Mouse (Mus musculus) kidney, embryonic 16.5 days (tissue): ENCODE results near the gene Zbtb21. TPM values are rescaled to one million over a fixed set of nuclear protein-coding genes. Genes with fewer than 3 reads are reported as not detected.

Source experiments
- ATAC-seq: fragments of 200-750 bp; cut with Nextera tagmentation; 2 replicates; pipeline ENCODE4 v1.8.0; 2017; ENCODE audit warnings: moderate TSS enrichment; ENCODE audit not compliant: low FRiP score, low TSS enrichment
- H3K27ac ChIP-seq: fragments of 300-500 bp; sonication (generic); 2 replicates; pipeline ENCODE4 v1.5.1; 2014; ENCODE audit warnings: low read length
- H3K27me3 ChIP-seq: fragments of 300-500 bp; sonication (generic); 2 replicates; pipeline ENCODE4 v1.6.1; 2014; ENCODE audit warnings: low read length, control low read depth, mixed read lengths; ENCODE audit not compliant: insufficient read depth
- H3K36me3 ChIP-seq: fragments of 300-500 bp; sonication (generic); 2 replicates; pipeline ENCODE4 v1.6.1; 2014; ENCODE audit warnings: low read length, control low read depth, mixed read lengths; ENCODE audit not compliant: insufficient read depth
- H3K4me1 ChIP-seq: fragments of 300-500 bp; sonication (generic); 2 replicates; pipeline ENCODE4 v1.6.1; 2014; ENCODE audit warnings: low read length, control low read depth, mixed read lengths; ENCODE audit not compliant: insufficient read depth
- H3K4me2 ChIP-seq: fragments of 300-500 bp; sonication (generic); replicated peaks from 2 replicates; pipeline ENCODE4 v1.6.1; 2014; ENCODE audit warnings: low read depth, low read length
- H3K4me3 ChIP-seq: fragments of 300-500 bp; sonication (generic); 2 replicates; pipeline ENCODE4 v1.5.1; 2014; ENCODE audit warnings: mild to moderate bottlenecking, low read length
- H3K9ac ChIP-seq: fragments of 300-500 bp; sonication (generic); replicated peaks from 2 replicates; pipeline ENCODE4 v1.6.1; 2014; ENCODE audit warnings: low read length
- H3K9me3 ChIP-seq: fragments of 300-500 bp; sonication (generic); 2 replicates; pipeline ENCODE4 v1.6.1; 2016; ENCODE audit warnings: low read length, control low read depth
- WGBS: fragments of 180-500 bp; shearing (Covaris S2); extraction: QIAGEN DNeasy Blood & Tissue Kit; methylation state at CpG from one replicate; pipeline ENCODE4 v1.1.7; 2014; 5-methylcytosine and 5-hydroxymethylcytosine counted together
- polyA plus RNA-seq: library from polyadenylated mRNA; unstranded; fragments of >200 nt; fragmentation: Nextera tagmentation; extraction: Ambion mirVana; gene quantifications from 2 replicates; pipeline ENCODE4 v1.2.1, GENCODE M21; 2015

Zbtb21 gene
- polyA plus RNA-seq, 1 experiment from 2014 or later: 14.0 TPM

DNA sequence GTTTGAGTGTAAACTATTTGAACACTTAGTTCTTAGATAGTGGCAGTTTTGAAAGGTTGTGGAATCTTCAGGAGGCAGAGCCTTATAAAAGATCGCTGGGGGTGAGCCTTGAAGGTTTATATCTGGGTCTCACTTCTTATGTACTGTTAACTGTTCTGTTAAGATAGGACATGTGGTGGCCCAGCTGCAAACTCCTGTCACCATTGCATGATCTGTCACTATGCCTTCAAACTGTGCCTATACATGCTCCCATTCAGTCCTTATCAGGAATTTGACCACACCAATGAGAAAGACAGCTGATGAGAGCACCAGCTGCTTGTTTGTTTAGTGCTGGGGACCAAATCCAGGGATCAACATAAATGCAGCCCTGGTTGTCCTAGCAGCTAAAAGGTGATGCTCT is 14.9 kb upstream of the Zbtb21 start:
- WGBS: 68% methylated on average over 1 of the region's 1 CpGs
- no peaks in the 10 kb centered on the region for H3K36me3 ChIP-seq
- no peak overlapping the region for H3K9ac ChIP-seq
- H3K27ac ChIP-seq: no peak overlapping the region
- no peaks in the 10 kb centered on the region for H3K9me3 ChIP-seq
- H3K4me1 ChIP-seq: no peaks in the 10 kb centered on the region
- ATAC-seq: no peak
- no peak overlapping the region for H3K4me3 ChIP-seq
- no peak overlapping the region for H3K4me2 ChIP-seq
- no peaks in the 10 kb centered on the region for H3K27me3 ChIP-seq

DNA sequence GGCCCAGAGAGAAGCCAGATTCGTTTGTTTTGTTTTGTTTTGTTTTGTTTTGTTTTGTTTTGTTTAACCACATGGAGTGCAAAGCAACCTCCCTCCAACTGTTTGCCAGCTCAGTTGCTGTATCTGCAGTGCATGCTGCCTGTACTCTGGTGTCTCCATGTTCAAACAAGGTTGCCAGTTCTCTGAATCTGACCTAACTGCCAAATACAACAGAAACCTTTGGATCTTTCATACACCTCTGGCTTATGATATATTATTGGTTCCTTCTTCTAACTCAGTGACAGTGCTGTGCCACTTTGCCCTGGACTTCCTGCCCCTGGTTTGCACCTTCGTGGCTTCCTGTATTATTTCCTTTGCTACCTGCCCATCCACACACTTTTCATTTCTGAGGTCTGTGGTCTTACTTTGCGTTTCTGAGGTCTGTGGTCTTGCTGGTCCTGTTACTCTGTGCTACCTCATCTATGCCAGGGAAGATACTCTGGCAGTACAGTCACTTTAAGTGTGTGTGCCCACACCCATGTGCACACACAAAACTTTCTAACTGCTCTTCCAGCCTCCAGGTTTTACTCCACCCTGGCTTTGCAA is 1.6 kb upstream of the Zbtb21 start:
- Histone ChIP-seq H3K36me3 (no peaks in the 10 kb centered on the region), H3K27ac (no peak overlapping the region), H3K4me3 (no peak overlapping the region), H3K4me2 (no peak overlapping the region), H3K9ac (no peak overlapping the region), H3K27me3 (no peaks in the 10 kb centered on the region), H3K9me3 (no peaks in the 10 kb centered on the region), H3K4me1 (peaks cover 3% of the 10 kb centered on the region; the same call in 1 of the 2 replicates)
- WGBS: 79% methylated on average over 3 of the region's 3 CpGs
- ATAC-seq: no peak

DNA sequence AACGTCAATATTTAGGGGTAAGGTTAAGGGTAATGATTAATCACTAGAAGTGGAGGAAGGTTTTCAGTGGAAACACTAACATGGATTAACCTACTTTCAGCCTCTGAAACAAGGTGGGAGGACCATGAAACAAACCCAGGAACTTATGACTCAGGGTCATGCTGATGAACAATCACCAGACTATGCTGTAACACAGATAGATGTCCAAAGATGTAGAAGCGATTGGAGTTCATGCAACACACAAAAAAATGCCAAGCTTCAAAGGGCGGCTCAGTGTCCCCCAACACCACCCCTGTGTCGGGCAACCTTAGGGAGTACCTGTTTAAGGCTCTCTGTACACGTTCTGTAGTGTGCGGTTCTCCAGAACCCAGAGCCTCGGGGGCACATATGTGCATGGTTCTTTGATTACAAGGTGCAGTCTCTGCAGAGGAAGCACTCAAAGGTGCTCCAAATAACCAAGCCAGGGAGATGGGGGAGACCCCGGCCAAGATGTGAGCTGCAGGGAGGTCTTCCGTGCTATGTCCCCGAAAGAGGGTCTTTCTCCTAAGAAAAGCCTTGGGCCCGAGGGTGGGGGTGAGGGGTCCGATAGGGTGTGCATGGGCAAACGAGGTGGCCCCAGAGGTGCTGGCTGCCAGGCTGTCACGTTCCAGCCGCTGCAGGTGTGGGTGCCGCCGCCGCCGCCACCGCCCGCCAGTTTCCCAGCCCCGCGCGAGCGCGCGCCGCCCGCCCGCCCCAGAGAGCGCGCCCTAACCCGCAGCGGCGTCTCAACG is 856 bp downstream of the Zbtb21 start:
- peak overlapping the region; percentile 91 for H3K4me3 ChIP-seq
- peaks cover 2% of the 10 kb centered on the region for H3K36me3 ChIP-seq
- no peaks in the 10 kb centered on the region for H3K9me3 ChIP-seq
- peak; percentile 4; the same call in 1 of the 2 replicates for ATAC-seq
- H3K27me3 ChIP-seq: no peaks in the 10 kb centered on the region
- 5% methylated on average over 33 of the region's 36 CpGs for WGBS
- peak overlapping the region; percentile 99 for H3K27ac ChIP-seq
- H3K4me1 ChIP-seq: peaks cover 3% of the 10 kb centered on the region; the same call in 1 of the 2 replicates
- H3K4me2 ChIP-seq: peak overlapping the region; percentile 84
- peak overlapping the region; percentile 93 for H3K9ac ChIP-seq

DNA sequence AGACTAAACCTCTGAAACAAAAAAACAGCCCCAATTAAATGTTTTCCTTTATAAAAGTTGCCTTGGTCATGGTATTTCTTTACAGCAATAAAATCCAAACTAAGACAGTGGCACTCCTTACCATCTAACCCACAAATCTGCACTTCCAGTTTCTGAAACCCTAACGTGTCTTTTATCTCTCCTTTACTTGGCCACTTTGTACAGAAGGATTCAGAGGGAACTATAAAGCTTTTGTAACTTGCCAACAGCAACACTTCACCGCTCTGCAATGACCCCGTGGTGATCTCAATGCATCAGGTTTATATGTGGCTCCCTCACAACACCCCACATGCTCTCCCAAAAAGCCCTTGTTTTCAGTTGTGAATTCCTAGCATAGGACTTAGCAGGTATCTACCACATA is 2.1 kb downstream of the Zbtb21 start:
- Histone ChIP-seq H3K4me3 (no peak overlapping the region), H3K27ac (no peak overlapping the region), H3K36me3 (peaks cover 11% of the 10 kb centered on the region), H3K4me2 (no peak overlapping the region), H3K9ac (no peak overlapping the region), H3K27me3 (no peaks in the 10 kb centered on the region), H3K9me3 (no peaks in the 10 kb centered on the region), H3K4me1 (peaks cover 3% of the 10 kb centered on the region; the same call in 1 of the 2 replicates)
- ATAC-seq: no peak
- WGBS: 91% methylated on average over 3 of the region's 3 CpGs

DNA sequence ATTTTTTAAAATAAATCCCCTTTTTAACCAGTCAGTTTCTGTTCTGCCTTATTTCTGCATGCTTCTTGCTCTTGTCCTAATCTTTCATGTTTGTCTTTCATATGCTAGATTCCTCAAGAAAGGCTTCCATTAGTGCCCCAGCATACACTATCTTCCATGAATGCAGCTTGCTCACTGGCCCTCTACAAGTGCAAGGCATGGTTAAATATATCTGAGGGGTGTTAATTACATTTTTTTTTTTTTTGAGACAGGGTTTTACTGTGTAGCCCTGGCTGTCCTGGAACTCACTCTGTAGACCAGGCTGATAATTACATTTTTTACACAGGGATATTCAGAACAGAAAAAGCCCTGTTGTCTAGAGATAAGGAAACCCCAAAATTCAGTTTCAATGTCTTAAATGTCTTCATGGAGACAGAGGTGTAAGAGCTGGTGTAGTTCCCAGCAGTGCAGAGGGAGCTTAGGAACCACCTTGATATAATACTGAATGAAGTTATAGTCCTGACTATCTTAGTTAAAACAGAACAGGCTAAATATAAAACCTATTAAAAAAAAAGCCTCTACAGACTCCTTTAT is 3.9 kb downstream of the Zbtb21 start:
- Histone ChIP-seq H3K9me3 (no peaks in the 10 kb centered on the region), H3K4me2 (no peak overlapping the region), H3K4me1 (peaks cover 3% of the 10 kb centered on the region; the same call in 1 of the 2 replicates), H3K9ac (no peak overlapping the region), H3K4me3 (no peak overlapping the region), H3K27ac (no peak overlapping the region), H3K36me3 (peaks cover 22% of the 10 kb centered on the region), H3K27me3 (no peaks in the 10 kb centered on the region)
- ATAC-seq: no peak

DNA sequence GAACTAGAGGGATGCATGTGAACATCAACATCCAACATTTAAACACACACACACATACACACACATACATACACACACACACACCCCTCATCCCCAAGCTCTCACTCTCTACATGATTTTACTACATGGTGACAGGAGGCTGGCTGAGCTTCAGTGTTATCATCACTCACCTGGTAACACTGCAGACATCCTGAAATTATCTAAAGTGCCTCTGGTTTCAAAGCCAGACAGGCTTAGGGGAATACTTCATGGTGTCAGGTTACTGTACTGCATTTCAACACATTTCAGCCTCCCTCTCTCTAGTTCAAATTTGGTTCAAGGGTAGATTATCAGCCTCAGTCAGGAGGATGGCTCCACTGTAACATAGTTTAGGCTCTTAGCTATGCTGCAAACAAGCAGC is 4.8 kb downstream of the Zbtb21 start:
- Histone ChIP-seq H3K4me1 (peaks cover 3% of the 10 kb centered on the region; the same call in 1 of the 2 replicates), H3K36me3 (peaks cover 25% of the 10 kb centered on the region), H3K27ac (no peak overlapping the region), H3K27me3 (no peaks in the 10 kb centered on the region), H3K9me3 (no peaks in the 10 kb centered on the region), H3K4me2 (no peak overlapping the region), H3K9ac (no peak overlapping the region), H3K4me3 (no peak overlapping the region)
- no peak for ATAC-seq

DNA sequence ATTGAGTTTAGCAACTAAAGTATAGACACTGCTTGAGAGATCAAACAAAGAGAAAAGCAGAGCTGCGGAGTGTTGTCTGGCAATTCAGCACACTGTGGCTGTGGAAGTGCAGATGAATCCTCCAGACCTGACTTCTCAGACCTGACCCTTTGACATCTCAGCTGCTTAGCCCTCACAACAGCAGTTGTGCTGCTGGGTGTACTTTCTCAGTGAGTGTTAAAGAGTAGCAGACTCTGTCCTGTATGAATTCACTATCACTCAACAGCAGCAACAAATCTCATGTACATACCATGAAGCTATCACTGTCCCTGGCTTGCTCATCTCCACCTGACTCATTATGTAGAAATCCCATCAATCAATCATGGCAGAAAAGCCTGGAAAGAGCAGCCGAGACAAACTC is 6.4 kb downstream of the Zbtb21 start:
- Histone ChIP-seq H3K4me2 (no peak overlapping the region), H3K4me3 (no peak overlapping the region), H3K27me3 (no peaks in the 10 kb centered on the region), H3K4me1 (0 out of 2 replicates have a peak, but pooled peaks cover 3% of the 10 kb centered on the region), H3K36me3 (peaks cover 41% of the 10 kb centered on the region), H3K9ac (no peak overlapping the region), H3K9me3 (no peaks in the 10 kb centered on the region), H3K27ac (no peak overlapping the region)
- 73% methylated on average over 2 of the region's 2 CpGs for WGBS
- no peak for ATAC-seq

DNA sequence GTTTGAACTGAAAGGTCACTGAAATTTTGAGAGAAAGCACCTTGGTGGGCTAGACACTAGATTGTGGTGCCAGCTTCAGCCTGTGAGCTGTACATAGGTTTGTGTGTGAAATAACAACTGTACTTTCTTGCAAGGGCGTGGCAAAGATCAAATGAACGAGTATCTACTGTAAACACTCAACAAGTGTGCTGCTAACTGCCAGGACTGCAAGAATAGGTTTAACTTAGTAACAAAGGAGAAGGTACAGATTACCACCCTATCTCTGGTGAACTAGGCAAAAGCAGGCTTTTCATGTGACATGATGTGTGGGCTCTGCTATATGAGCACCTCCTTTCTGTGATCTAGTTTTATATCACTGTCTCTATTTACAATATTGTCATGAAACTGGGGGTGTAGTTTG is 9.1 kb downstream of the Zbtb21 start:
- no peak for ATAC-seq
- H3K36me3 ChIP-seq: peaks cover 61% of the 10 kb centered on the region
- WGBS: 86% methylated on average over 2 of the region's 2 CpGs

DNA sequence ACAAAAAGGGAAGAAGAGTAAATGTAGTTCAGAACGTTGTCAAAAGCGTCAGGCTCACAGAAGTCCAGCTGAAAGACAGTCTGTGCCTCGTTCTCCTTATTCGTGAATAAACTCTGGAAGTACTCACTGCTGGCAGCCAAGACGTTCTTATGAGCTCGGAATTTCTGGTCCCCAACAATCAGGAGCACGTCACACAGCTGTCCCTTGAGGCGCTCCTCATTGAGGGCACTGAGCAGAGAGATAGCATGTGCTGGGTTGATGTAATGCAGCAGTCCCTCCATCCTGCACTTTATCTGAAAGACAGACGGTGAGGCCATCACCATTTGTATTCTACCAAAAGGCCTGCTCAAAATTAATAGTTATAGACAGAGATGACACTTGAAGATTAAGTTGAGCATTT is 9.6 kb downstream of the Zbtb21 start:
- no peak overlapping the region for H3K9ac ChIP-seq
- H3K36me3 ChIP-seq: peaks cover 61% of the 10 kb centered on the region
- no peak for ATAC-seq
- no peaks in the 10 kb centered on the region for H3K27me3 ChIP-seq
- H3K4me1 ChIP-seq: no peaks in the 10 kb centered on the region
- WGBS: 88% methylated on average over 9 of the region's 9 CpGs
- H3K9me3 ChIP-seq: no peaks in the 10 kb centered on the region
- H3K4me3 ChIP-seq: no peak overlapping the region
- H3K27ac ChIP-seq: no peak overlapping the region
- no peak overlapping the region for H3K4me2 ChIP-seq

More for the DNA sequence above, 9.1 kb downstream of the Zbtb21 start:
- no peak overlapping the region for H3K9ac ChIP-seq
- no peaks in the 10 kb centered on the region for H3K9me3 ChIP-seq
- H3K4me2 ChIP-seq: no peak overlapping the region
- H3K27ac ChIP-seq: no peak overlapping the region
- H3K27me3 ChIP-seq: no peaks in the 10 kb centered on the region
- no peaks in the 10 kb centered on the region for H3K4me1 ChIP-seq
- H3K4me3 ChIP-seq: no peak overlapping the region

DNA sequence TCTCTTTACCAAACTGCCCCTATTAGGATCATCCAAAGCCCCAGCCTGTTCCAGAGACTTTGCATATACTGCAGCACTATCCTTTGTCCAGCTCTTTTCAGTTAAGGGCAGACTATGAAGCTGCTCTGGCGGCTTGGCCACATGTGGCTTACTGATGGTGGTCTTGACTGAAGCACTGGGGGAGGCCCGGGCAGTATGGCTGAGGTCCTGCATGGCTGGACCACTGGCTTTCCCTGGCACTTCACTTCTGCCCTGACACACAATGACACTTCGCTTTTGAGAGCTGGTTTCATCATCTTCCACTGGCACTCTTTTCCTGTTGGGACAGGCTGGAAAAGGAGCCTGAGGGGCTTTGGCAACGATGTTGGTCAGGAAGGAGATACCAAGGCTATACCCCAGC is 10.1 kb downstream of the Zbtb21 start:
- H3K9ac ChIP-seq: no peak overlapping the region
- no peak for ATAC-seq
- H3K4me3 ChIP-seq: no peak overlapping the region
- H3K9me3 ChIP-seq: no peaks in the 10 kb centered on the region
- H3K4me1 ChIP-seq: no peaks in the 10 kb centered on the region
- H3K27ac ChIP-seq: no peak overlapping the region
- WGBS: 95% methylated on average over 4 of the region's 4 CpGs
- H3K36me3 ChIP-seq: peaks cover 61% of the 10 kb centered on the region
- no peak overlapping the region for H3K4me2 ChIP-seq
- no peaks in the 10 kb centered on the region for H3K27me3 ChIP-seq
